Mouse (Mus musculus): ENCODE measurements around the gene Elmsan1.

DNA sequence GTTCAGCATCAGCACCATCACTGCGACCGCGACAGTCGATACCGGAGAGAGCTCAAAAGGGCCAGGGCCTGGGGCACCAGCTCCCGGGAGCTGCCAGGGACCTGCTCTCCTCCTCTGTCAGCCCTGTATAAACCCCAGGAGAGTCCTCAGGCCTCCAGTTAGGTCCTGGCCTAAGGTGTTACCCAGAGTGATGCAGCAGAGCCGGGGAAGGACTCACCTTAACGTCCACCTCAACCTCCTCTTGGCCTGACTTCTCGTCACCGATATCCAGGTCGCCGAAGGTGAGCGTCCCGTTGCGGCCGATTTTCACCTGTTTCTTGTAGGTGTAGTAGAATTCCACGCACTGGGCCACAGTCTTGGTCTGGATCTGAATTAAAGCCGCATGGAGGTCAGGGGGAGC, 62.5 kb downstream of the Elmsan1 start:
- no peak for TF ChIP-seq POLR2A (IDR thresholded peaks at IDR 0.05; ENCODE audit: insufficient read depth, low read length)
- TF ChIP-seq CTCF (IDR thresholded peaks at IDR 0.05; ENCODE audit: low read depth, low read length): no peak
- TF ChIP-seq EP300 (IDR thresholded peaks at IDR 0.05; ENCODE audit: insufficient read depth, low read depth, low read length): no peak

All from ES-Bruce4 (cell line).